Mouse (Mus musculus): ENCODE results near the gene Dnase2b. TPM values are rescaled to one million over a fixed set of nuclear protein-coding genes. Genes with fewer than 3 reads are reported as not detected.

The Dnase2b gene
- polyA plus RNA-seq, 1 experiment from 2014 or later, result not detected

DNA sequence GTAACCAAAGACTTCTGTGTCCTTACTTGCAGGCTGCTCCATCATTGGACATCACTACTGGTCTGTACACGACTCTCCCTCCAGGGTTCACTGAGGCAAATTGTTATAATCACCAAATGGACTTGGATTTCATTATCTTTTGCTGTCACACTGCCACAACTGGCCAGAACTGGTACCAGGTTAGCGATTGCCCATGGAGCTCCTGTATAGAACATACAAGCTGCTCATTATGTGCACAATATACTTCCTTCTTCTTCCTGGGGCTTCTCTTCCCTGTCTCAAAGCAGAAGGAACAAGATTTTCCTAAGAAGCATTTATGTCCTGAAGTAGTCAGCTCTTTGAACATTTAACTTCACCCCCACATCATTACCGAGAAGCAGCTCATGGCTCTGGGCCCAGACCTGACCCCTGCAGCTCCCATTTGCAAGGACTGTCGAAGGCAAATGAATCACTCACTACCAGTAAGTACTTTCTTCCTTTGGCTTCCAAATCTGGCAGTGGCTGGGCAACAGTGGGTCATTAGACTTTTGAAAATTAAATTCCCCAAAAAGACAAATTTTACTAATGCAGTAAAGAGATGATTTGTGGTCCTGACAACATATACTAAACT lies 26.5 kb upstream of the Dnase2b start:
- no peaks in the 10 kb centered on the region for H3K36me3 ChIP-seq
- 0 out of 2 replicates have a peak, but pooled peaks cover 2% of the 10 kb centered on the region for H3K4me1 ChIP-seq
- H3K27me3 ChIP-seq, result no peaks in the 10 kb centered on the region
- no peak overlapping the region for H3K4me2 ChIP-seq (replicated peaks)
- no peak overlapping the region for H3K27ac ChIP-seq (replicated peaks)
- WGBS, result 67% methylated on average over 4 of the region's 4 CpGs
- H3K9ac ChIP-seq (replicated peaks), result no peak overlapping the region
- no peak overlapping the region for H3K4me3 ChIP-seq
- no peaks in the 10 kb centered on the region for H3K9me3 ChIP-seq
- ATAC-seq (ENCODE audit: low FRiP score, low read depth), result no peak

DNA sequence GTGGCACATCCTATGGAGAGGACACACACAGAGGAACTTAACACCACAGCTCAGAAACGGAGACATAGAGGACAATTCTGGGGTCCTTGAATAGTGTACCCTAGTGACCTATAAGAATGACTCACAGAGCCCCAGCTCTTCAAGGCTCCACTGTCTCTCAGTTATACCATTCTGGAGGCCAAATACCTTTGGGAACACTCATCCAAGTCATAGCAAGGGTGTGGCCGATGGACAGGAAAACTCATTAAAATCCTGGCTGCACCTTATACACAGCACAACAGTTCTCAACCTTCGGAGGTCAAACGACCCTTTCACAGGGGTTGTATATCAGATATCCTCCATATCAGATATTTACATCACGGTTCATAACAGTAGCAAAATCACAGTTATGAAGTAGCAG lies 17.1 kb upstream of the Dnase2b start:
- Histone ChIP-seq H3K4me2 (replicated peaks) (no peak overlapping the region), H3K4me1 (no peaks in the 10 kb centered on the region), H3K27me3 (no peaks in the 10 kb centered on the region), H3K27ac (replicated peaks) (no peak overlapping the region), H3K36me3 (no peaks in the 10 kb centered on the region), H3K9ac (replicated peaks) (no peak overlapping the region), H3K4me3 (no peak overlapping the region), H3K9me3 (no peaks in the 10 kb centered on the region)
- 89% methylated on average over 5 of the region's 5 CpGs for WGBS
- no peak for ATAC-seq (ENCODE audit: low FRiP score, low read depth)

DNA sequence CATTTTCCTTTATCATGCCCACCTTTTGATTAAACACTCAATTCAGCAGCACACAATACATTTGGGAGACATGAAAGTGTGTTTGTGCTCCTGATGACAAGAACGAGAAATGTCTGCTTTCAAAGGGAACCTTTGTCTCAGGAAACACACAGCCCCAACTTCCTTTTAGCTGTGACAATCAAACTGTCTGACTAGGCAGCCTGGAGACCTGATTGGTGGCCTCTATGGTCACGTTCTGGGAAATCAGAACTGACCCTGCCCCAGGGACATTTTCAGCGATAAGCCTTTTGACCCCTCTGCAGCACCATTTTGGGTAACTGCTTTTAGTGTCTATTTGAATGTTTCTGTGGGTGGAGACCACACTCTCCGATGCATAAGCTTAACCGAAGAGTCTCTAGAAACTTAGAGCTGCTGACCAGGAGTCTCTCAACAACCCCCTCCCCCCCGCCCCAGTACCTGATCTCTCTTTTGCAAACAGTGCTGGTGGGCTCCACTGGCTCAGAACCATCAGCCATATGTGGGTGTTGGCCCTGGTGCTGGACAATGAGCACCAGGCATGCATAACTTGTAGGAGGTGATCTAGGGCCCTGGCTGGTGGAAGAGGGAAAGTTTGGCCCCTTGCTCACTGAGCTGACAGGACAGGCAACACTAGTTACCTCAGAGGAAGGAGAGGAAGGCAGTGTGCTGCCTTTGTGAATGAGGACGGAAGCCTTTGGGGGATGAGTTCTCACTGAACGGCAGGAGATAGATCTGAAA lies 13.0 kb upstream of the Dnase2b start:
- H3K36me3 ChIP-seq, result no peaks in the 10 kb centered on the region
- H3K4me2 ChIP-seq (replicated peaks), result no peak overlapping the region
- no peak overlapping the region for H3K27ac ChIP-seq (replicated peaks)
- H3K9me3 ChIP-seq, result no peaks in the 10 kb centered on the region
- no peaks in the 10 kb centered on the region for H3K27me3 ChIP-seq
- H3K4me3 ChIP-seq, result no peak overlapping the region
- no peaks in the 10 kb centered on the region for H3K4me1 ChIP-seq
- WGBS, result 76% methylated on average over 8 of the region's 8 CpGs
- H3K9ac ChIP-seq (replicated peaks), result no peak overlapping the region
- no peak for ATAC-seq (ENCODE audit: low FRiP score, low read depth)

DNA sequence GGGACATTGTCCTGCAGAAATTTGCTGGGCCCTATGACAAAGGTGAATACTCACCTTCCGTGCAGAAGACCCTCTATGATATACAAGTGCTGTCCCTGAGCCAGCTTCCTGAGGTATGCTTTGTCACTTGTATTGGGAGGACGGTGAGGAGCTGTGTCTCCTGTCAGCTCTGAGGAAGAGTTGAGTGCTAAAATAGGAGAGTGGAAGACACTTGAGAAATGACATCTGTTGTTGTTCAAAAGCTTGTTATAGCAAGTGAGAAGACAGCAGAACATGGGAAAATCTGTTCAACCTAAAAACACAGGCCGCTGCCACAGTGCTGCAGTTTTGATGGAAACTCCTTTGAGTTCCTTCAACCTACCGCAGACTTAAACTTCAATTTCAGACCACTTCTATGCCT lies 10.4 kb upstream of the Dnase2b start:
- H3K27ac ChIP-seq (replicated peaks), result no peak overlapping the region
- no peak overlapping the region for H3K9ac ChIP-seq (replicated peaks)
- no peaks in the 10 kb centered on the region for H3K4me1 ChIP-seq
- no peaks in the 10 kb centered on the region for H3K9me3 ChIP-seq
- no peak overlapping the region for H3K4me2 ChIP-seq (replicated peaks)
- WGBS, result 96% methylated on average over 4 of the region's 4 CpGs
- no peaks in the 10 kb centered on the region for H3K27me3 ChIP-seq
- no peak for ATAC-seq (ENCODE audit: low FRiP score, low read depth)
- no peaks in the 10 kb centered on the region for H3K36me3 ChIP-seq
- no peak overlapping the region for H3K4me3 ChIP-seq

DNA sequence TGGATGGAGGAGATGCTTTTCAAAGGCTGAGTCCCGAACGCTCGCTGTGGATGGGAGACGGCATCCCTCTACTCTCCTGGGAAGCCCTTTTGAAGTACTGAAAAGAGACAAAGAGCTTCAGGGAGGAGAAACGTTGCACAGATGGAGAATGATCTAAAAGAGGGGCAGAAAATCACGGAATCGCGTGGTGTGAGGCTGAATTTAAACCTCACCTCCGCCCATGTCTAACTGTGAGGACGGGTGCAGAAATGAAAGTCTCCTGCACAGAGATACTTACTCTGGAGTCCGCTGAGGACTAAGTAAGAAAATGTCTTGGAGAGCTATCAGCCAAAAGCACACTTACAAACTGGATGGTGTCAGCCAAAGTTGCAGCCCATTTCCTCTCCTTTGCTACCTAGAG lies 6.6 kb upstream of the Dnase2b start:
- 83% methylated on average over 11 of the region's 11 CpGs for WGBS
- Histone ChIP-seq H3K9me3 (no peaks in the 10 kb centered on the region), H3K36me3 (no peaks in the 10 kb centered on the region), H3K9ac (replicated peaks) (no peak overlapping the region), H3K4me2 (replicated peaks) (no peak overlapping the region), H3K27me3 (no peaks in the 10 kb centered on the region), H3K4me3 (no peak overlapping the region), H3K27ac (replicated peaks) (no peak overlapping the region), H3K4me1 (no peaks in the 10 kb centered on the region)
- ATAC-seq (ENCODE audit: low FRiP score, low read depth), result no peak

DNA sequence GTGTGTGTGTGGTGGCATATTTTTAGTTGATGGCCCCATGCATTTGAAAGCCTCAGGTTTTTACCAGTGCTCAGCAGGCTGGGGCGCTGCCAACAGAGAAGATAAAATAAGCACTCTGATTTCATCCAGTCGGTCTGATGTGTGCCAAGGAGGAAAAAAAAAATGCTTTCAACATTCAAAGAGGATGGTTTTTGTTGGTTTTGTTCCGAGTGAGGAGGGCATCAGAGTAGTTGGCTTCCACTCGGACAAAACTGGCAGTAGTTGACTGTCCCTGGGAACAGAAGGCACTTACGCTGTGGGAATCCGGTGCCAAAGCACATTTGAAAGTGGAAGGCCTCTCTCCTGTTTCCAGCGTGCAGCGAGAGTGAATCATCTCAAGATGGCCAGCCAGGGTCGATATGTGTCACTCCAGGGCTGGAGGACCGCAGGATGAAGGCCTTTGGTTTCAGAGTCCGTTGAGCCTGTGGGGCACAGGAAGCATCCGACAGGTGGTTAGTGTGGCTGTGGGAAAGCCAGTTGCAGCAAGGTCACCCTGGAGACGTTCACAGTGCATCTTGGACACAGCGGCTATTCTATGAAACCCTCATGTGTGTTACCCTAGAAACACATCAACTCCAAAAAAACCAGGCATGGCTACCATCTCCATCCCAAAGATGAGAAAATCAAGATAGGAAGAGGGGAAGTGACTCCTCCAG lies 5.3 kb upstream of the Dnase2b start:
- Histone ChIP-seq H3K4me1 (no peaks in the 10 kb centered on the region), H3K9ac (replicated peaks) (no peak overlapping the region), H3K27me3 (no peaks in the 10 kb centered on the region), H3K9me3 (no peaks in the 10 kb centered on the region), H3K27ac (replicated peaks) (no peak overlapping the region), H3K4me3 (no peak overlapping the region), H3K36me3 (no peaks in the 10 kb centered on the region), H3K4me2 (replicated peaks) (no peak overlapping the region)
- ATAC-seq (ENCODE audit: low FRiP score, low read depth), result no peak
- 90% methylated on average over 14 of the region's 14 CpGs for WGBS

DNA sequence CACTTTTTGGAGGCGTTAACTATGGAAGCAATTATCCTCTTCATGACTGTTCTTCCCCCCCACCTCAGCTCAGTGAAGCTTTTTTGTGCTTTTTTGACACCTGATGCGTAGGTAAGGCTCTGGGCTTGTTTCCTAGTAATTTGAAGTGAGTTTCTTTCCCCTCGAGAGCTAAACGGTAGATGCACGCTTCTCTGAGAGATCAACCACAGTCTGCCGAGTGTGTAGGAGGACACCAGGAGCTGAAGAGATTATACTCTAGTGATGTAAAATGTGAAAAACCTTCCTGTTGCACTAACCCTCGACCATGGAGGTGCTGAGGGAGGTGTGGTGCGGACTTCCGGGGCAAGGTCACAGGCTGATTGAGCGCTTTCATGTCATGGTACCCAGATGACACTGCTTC lies 4.7 kb upstream of the Dnase2b start:
- 88% methylated on average over 10 of the region's 10 CpGs for WGBS
- no peaks in the 10 kb centered on the region for H3K4me1 ChIP-seq
- H3K27me3 ChIP-seq, result no peaks in the 10 kb centered on the region
- no peaks in the 10 kb centered on the region for H3K36me3 ChIP-seq
- H3K9ac ChIP-seq (replicated peaks), result no peak overlapping the region
- H3K27ac ChIP-seq (replicated peaks), result no peak overlapping the region
- H3K4me3 ChIP-seq, result no peak overlapping the region
- H3K9me3 ChIP-seq, result no peaks in the 10 kb centered on the region
- no peak for ATAC-seq (ENCODE audit: low FRiP score, low read depth)
- no peak overlapping the region for H3K4me2 ChIP-seq (replicated peaks)

DNA sequence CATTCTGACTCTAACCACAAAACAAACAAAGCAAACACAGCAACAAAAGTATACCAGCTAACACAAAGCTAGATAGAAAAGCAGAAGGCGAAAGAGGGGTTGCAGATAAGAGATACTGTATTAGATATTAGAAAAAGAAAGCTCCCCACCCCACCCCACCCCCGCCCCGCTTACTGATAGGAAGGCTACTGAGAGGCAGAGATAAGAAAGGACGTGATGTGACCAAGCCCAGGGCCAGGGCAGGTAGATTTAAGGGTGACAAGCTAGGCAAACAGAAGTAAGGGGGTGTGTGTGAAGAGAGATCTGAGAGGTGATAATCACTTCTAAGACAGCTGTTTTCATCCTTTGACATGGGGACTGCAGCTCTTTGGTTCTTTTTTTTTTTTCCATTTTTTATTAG lies 3.0 kb upstream of the Dnase2b start:
- WGBS, result 84% methylated on average over 4 of the region's 4 CpGs
- Histone ChIP-seq H3K9ac (replicated peaks) (no peak overlapping the region), H3K27ac (replicated peaks) (no peak overlapping the region), H3K4me2 (replicated peaks) (no peak overlapping the region), H3K9me3 (no peaks in the 10 kb centered on the region), H3K27me3 (no peaks in the 10 kb centered on the region), H3K4me3 (no peak overlapping the region), H3K4me1 (no peaks in the 10 kb centered on the region), H3K36me3 (no peaks in the 10 kb centered on the region)
- no peak for ATAC-seq (ENCODE audit: low FRiP score, low read depth)

DNA sequence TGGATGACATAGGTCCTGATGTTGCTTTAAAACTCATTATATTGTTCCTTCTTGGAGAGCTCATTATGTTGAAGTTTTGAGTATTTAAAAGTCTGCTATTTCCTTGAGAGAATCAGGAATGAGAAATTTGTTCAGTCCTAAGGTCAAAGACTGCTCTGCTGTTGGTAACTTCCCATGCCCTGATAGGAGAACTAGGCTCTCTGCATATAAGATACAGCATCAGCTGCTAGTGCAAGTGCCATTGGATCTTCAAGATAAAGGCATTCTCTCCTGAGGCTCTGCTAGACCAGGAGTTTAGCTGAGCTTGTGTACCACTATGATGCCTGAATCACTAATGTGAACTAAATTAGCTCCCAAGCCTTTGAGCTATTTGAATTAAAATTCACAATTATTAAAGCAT lies 2.5 kb upstream of the Dnase2b start:
- Histone ChIP-seq H3K9me3 (no peaks in the 10 kb centered on the region), H3K27me3 (no peaks in the 10 kb centered on the region), H3K4me3 (no peak overlapping the region), H3K9ac (replicated peaks) (no peak overlapping the region), H3K27ac (replicated peaks) (no peak overlapping the region), H3K36me3 (no peaks in the 10 kb centered on the region), H3K4me2 (replicated peaks) (no peak overlapping the region), H3K4me1 (no peaks in the 10 kb centered on the region)
- no peak for ATAC-seq (ENCODE audit: low FRiP score, low read depth)

DNA sequence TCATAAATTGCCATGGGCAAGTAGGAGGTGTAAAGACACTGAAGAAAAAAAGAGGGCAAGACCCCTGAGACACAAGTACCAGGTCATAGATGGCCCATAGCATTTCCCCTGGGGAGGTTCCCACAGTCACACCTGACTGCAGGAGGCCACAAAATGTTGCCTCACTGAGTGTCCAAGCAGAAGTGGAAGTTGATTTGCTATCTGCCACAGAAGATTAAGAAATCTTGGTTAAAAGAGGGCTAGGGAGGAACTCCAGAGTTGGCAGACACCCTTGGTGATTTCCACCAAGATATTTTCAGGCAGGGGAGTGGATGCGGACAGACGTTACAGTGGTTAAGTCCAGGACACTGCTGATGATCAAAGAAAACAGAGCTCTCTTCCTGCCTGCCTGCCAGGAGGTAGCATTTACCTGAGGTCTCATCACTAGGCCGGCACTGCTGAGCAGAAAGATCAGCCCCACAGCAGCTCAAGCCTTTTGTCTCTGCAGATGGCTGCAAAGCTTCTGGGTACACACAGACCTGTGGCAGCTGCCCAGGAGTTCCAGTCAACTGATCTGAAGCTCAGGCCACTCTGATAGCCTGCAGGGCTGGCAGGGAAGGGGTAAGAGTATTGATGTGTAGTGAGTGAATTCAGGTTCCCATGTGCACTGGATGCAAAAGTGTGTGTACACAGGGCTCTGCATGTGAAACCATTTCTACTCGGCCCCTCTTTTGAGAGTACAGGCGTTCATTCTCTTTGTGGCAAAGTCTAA lies 1.3 kb upstream of the Dnase2b start:
- no peak overlapping the region; the same call in 1 of the 2 replicates for H3K9ac ChIP-seq (replicated peaks)
- H3K27me3 ChIP-seq, result no peaks in the 10 kb centered on the region
- no peaks in the 10 kb centered on the region for H3K4me1 ChIP-seq
- no peak overlapping the region for H3K27ac ChIP-seq (replicated peaks)
- no peaks in the 10 kb centered on the region for H3K36me3 ChIP-seq
- H3K9me3 ChIP-seq, result no peaks in the 10 kb centered on the region
- ATAC-seq (ENCODE audit: low FRiP score, low read depth), result no peak
- WGBS, result 76% methylated on average over 5 of the region's 5 CpGs
- no peak overlapping the region for H3K4me2 ChIP-seq (replicated peaks)
- H3K4me3 ChIP-seq, result no peak overlapping the region

DNA sequence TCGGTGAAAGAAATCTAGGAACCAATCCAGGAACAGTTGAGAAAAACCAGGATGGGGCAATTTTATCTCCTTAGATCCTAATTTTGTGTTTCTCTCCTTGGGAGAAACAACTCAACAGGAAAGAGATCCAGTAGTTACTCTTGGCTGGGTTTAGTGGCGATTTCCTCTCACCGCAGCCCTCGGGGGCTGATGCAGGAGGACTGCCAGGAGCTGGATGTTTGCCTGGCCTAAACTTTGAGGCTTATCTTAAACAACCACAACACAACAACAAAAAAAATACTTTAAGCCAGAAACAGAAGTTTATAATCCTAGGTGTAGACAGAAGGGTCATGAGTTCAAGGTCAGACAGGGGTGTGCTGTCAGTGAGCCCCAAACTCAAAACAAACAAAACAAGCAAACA lies 3.6 kb downstream of the Dnase2b start:
- H3K4me3 ChIP-seq, result no peak overlapping the region
- ATAC-seq (ENCODE audit: low FRiP score, low read depth), result no peak
- no peak overlapping the region for H3K27ac ChIP-seq (replicated peaks)
- no peaks in the 10 kb centered on the region for H3K4me1 ChIP-seq
- WGBS, result 88% methylated on average over 4 of the region's 4 CpGs
- no peaks in the 10 kb centered on the region for H3K36me3 ChIP-seq
- no peak overlapping the region for H3K9ac ChIP-seq (replicated peaks)
- no peaks in the 10 kb centered on the region for H3K9me3 ChIP-seq
- no peaks in the 10 kb centered on the region for H3K27me3 ChIP-seq
- H3K4me2 ChIP-seq (replicated peaks), result no peak overlapping the region

DNA sequence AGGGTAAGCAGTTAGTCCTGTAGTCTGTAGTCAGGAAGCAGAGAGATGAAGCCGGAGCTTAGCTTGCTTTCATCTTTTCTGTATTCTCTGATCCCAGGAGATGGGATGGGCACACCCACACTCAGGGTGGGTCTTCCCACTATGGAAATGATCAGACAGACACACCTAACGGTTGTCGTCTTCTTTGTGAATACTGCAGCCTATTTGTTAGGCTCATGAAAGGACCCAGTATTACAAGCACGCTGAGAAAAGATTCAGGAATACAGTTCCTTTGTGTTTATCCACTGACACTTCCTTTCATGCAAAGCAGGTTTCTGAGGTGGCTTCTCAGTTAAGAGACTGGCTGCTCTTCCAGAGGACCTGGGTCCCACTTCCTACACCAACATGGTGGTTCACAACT lies 4.1 kb downstream of the Dnase2b start:
- Histone ChIP-seq H3K9ac (replicated peaks) (no peak overlapping the region), H3K27me3 (no peaks in the 10 kb centered on the region), H3K36me3 (no peaks in the 10 kb centered on the region), H3K27ac (replicated peaks) (no peak overlapping the region), H3K4me2 (replicated peaks) (no peak overlapping the region), H3K4me3 (no peak overlapping the region), H3K4me1 (no peaks in the 10 kb centered on the region), H3K9me3 (no peaks in the 10 kb centered on the region)
- 82% methylated on average over 4 of the region's 4 CpGs for WGBS
- no peak for ATAC-seq (ENCODE audit: low FRiP score, low read depth)
